Mouse (Mus musculus) heart, embryonic 11.5 days (tissue): ENCODE data around the gene Sfxn3. TPM values are rescaled to one million over a fixed set of nuclear protein-coding genes. Genes with fewer than 3 reads are reported as not detected.

Experiments
- ATAC-seq: fragments of 200-750 bp; cut with Nextera tagmentation; replicated peaks from 2 replicates; pipeline ENCODE4 v1.8.0; 2017; ENCODE audit warnings: moderate library complexity; ENCODE audit not compliant: insufficient number of reproducible peaks, low FRiP score, low TSS enrichment
- H3K27ac ChIP-seq: fragments of 300-500 bp; sonication (generic); 2 replicates; pipeline ENCODE4 v1.5.1; 2014; ENCODE audit warnings: mild to moderate bottlenecking, low read depth, low read length
- H3K27me3 ChIP-seq: fragments of 300-500 bp; sonication (generic); 2 replicates; pipeline ENCODE4 v1.6.1; 2014; ENCODE audit warnings: mild to moderate bottlenecking, low read length, mixed read lengths; ENCODE audit not compliant: control insufficient read depth, insufficient read depth
- H3K36me3 ChIP-seq: fragments of 300-500 bp; sonication (generic); 2 replicates; pipeline ENCODE4 v1.6.1; 2014; ENCODE audit warnings: mild to moderate bottlenecking, low read length, moderate library complexity, mixed read lengths; ENCODE audit not compliant: control insufficient read depth, insufficient read depth
- H3K4me1 ChIP-seq: fragments of 300-500 bp; sonication (generic); 2 replicates; pipeline ENCODE4 v1.6.1; 2014; ENCODE audit warnings: low read length; ENCODE audit not compliant: control insufficient read depth, insufficient read depth
- H3K4me2 ChIP-seq: fragments of 300-500 bp; sonication (generic); 2 replicates; pipeline ENCODE4 v1.6.1; 2014; ENCODE audit warnings: mild to moderate bottlenecking, moderate library complexity
- H3K4me3 ChIP-seq: fragments of 300-500 bp; sonication (generic); 2 replicates; pipeline ENCODE4 v1.5.1; 2014; ENCODE audit warnings: low read depth, low read length
- H3K9ac ChIP-seq: fragments of 300-500 bp; sonication (generic); 2 replicates; pipeline ENCODE4 v1.6.1; 2014; ENCODE audit warnings: mild to moderate bottlenecking, low read depth, low read length, moderate library complexity
- H3K9me3 ChIP-seq: fragments of 300-500 bp; sonication (generic); replicated peaks from 2 replicates; pipeline ENCODE4 v1.6.1; 2016; ENCODE audit warnings: low read length; ENCODE audit not compliant: control insufficient read depth
- WGBS: fragments of 180-500 bp; shearing (Covaris S2); extraction: QIAGEN DNeasy Blood & Tissue Kit; methylation state at CpG from one replicate; pipeline ENCODE4 v1.1.7; 2014; ENCODE audit not compliant: insufficient replicate concordance; 5-methylcytosine and 5-hydroxymethylcytosine counted together
- polyA plus RNA-seq: library from polyadenylated mRNA; unstranded; fragments of >200 nt; fragmentation: Nextera tagmentation; extraction: Ambion mirVana; gene quantifications from 2 replicates; pipeline ENCODE4 v1.2.1, GENCODE M21; 2014

Gene Sfxn3
- polyA plus RNA-seq, result 16.0 and 18.8 TPM in 2 replicates

GRCm38 (mm10) chr19:45047417-45047934 lies at the start of gene Sfxn3:
TSS of gene Sfxn3 (plus strand) at chr19:45047503.
- Histone ChIP-seq H3K27ac (peak within 1 kb of the TSS; percentile 78), H3K4me2 (peak within 1 kb of the TSS; percentile 84), H3K4me3 (peak within 1 kb of the TSS; percentile 57), H3K9ac (peak within 1 kb of the TSS; percentile 74), H3K4me1 (peaks cover 14% of the 10 kb centered on the region), H3K36me3 (no peaks in the 10 kb centered on the region), H3K27me3 (peaks cover 32% of the 10 kb centered on the region), H3K9me3 (no peaks in the 10 kb centered on the region)
- under 1% methylated on average over 26 of the region's 26 CpGs for WGBS
- ATAC-seq, result peak; percentile 76

- H3K9me3 ChIP-seq, result no peaks in the 10 kb centered on the region
- 77% methylated on average over 11 of the region's 11 CpGs for WGBS
- H3K4me3 ChIP-seq, result no peak overlapping the region
- 0 out of 2 replicates have a peak, but pooled peaks cover 5% of the 10 kb centered on the region for H3K36me3 ChIP-seq
- H3K4me2 ChIP-seq, result no peak overlapping the region
- H3K27ac ChIP-seq, result no peak overlapping the region
- no peak for ATAC-seq
- H3K27me3 ChIP-seq, result no peaks in the 10 kb centered on the region
- H3K4me1 ChIP-seq, result no peaks in the 10 kb centered on the region
- no peak overlapping the region for H3K9ac ChIP-seq
These were observed 49.5 kb upstream of the Sfxn3 start for GRCm38 (mm10) chr19:44997786-44998185.

- Histone ChIP-seq H3K36me3 (peaks cover 13% of the 10 kb centered on the region), H3K9me3 (no peaks in the 10 kb centered on the region)
These were observed 47.7 kb upstream of the Sfxn3 start for GRCm38 (mm10) chr19:44999647-45000046.

GRCm38 (mm10) chr19:45002301-45002700 lies 45.0 kb upstream of the Sfxn3 start:
- Histone ChIP-seq H3K9ac (no peak overlapping the region), H3K4me1 (peaks cover 10% of the 10 kb centered on the region), H3K36me3 (peaks cover 13% of the 10 kb centered on the region), H3K4me2 (no peak overlapping the region), H3K4me3 (no peak overlapping the region), H3K27me3 (no peaks in the 10 kb centered on the region), H3K27ac (no peak overlapping the region), H3K9me3 (no peaks in the 10 kb centered on the region)
- 68% methylated on average over 3 of the region's 3 CpGs for WGBS
- ATAC-seq, result no peak

More at GRCm38 (mm10) chr19:44999647-45000046, 47.7 kb upstream of the Sfxn3 start:
- no peak overlapping the region for H3K27ac ChIP-seq
- ATAC-seq, result no peak
- 81% methylated on average over 8 of the region's 8 CpGs for whole genome bisulfite sequencing
- no peak overlapping the region for H3K9ac ChIP-seq
- H3K4me2 ChIP-seq, result no peak overlapping the region
- no peaks in the 10 kb centered on the region for H3K27me3 ChIP-seq
- H3K4me1 ChIP-seq, result no peaks in the 10 kb centered on the region
- no peak overlapping the region for H3K4me3 ChIP-seq

GRCm38 (mm10) chr19:45003740-45004516 lies 43.4 kb upstream of the Sfxn3 start:
- ATAC-seq, result no peak
- Histone ChIP-seq H3K36me3 (peaks cover 13% of the 10 kb centered on the region), H3K9ac (no peak overlapping the region), H3K27ac (no peak overlapping the region), H3K4me2 (no peak overlapping the region), H3K4me1 (peaks cover 13% of the 10 kb centered on the region), H3K9me3 (no peaks in the 10 kb centered on the region), H3K4me3 (no peak overlapping the region), H3K27me3 (no peaks in the 10 kb centered on the region)
- WGBS, result 78% methylated on average over 7 of the region's 7 CpGs

DNA sequence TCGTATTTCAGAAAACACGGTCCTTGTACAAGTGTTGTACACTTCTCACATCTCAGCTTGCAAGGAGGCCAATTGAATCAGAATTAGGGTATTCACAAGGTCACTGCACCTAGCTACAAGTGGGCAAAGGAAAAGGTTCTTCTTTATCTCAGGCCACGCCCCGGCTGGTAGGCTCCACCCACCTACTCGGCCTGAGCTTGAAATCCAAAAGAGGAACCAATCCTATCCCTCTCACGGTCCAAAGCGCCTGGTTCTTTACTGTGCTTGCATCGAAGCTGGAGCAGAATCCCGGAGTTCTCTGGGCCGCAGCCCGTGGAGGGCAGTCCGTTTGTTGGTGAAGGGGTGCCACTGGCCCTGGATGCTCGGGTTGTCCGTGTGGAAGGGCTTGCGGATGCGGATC lies 41.9 kb upstream of the Sfxn3 start, which contains the start of gene Twnk:
Twnk (plus strand) TSS at position 220 of the 400 bp plus-strand sequence.
- Histone ChIP-seq H3K4me3 (peak within 1 kb of the TSS; percentile 98), H3K9ac (peak within 1 kb of the TSS; percentile 85), H3K27me3 (no peaks in the 10 kb centered on the region), H3K9me3 (no peaks in the 10 kb centered on the region), H3K4me1 (peaks cover 13% of the 10 kb centered on the region), H3K27ac (peak within 1 kb of the TSS; percentile 83), H3K36me3 (peaks cover 17% of the 10 kb centered on the region), H3K4me2 (peak within 1 kb of the TSS; percentile 94)
- no peak for ATAC-seq
- WGBS, result 9% methylated on average over 16 of the region's 16 CpGs

- Histone ChIP-seq H3K27ac (peak within 1 kb of the TSS; percentile 83), H3K9me3 (no peaks in the 10 kb centered on the region), H3K4me2 (peak within 1 kb of the TSS; percentile 94), H3K9ac (peak within 1 kb of the TSS; percentile 85), H3K36me3 (peaks cover 19% of the 10 kb centered on the region), H3K4me3 (peak within 1 kb of the TSS; percentile 98), H3K27me3 (no peaks in the 10 kb centered on the region), H3K4me1 (peaks cover 13% of the 10 kb centered on the region)
- under 1% methylated on average over 82 of the region's 82 CpGs for WGBS
- peak; percentile 79 for ATAC-seq
These were observed 41.2 kb upstream of the Sfxn3 start, which contains the start of gene Mrpl43 for GRCm38 (mm10) chr19:45005957-45006712. TSS of gene Mrpl43 (minus strand) at chr19:45006442.

- no peak for ATAC-seq
- 36% methylated on average over 17 of the region's 17 CpGs for WGBS
- H3K27ac ChIP-seq, result peak overlapping the region; percentile 77
- peaks cover 16% of the 10 kb centered on the region for H3K36me3 ChIP-seq
- peak overlapping the region; percentile 85 for H3K9ac ChIP-seq
- H3K27me3 ChIP-seq, result no peaks in the 10 kb centered on the region
- H3K4me2 ChIP-seq, result peak overlapping the region; percentile 94
- no peaks in the 10 kb centered on the region for H3K9me3 ChIP-seq
- peaks cover 13% of the 10 kb centered on the region for H3K4me1 ChIP-seq
- peak overlapping the region; percentile 98 for H3K4me3 ChIP-seq
These were observed 40.3 kb upstream of the Sfxn3 start for GRCm38 (mm10) chr19:45007021-45007420.
